Mouse (Mus musculus) cerebral cortex, adult 2 months (tissue): ENCODE measurements around the gene Rpl18a.

Source experiments
- WGBS: fragments of 180-500 bp; shearing (Covaris S2); methylation state at CpG from one replicate; pipeline ENCODE4 v1.1.7; 2018; 5-methylcytosine and 5-hydroxymethylcytosine counted together

Gene Rpl18a

GRCm38 (mm10) chr8:70856028-70856427 is 41.2 kb downstream of the Rpl18a start:
- 73% methylated on average over 5 of the region's 5 CpGs for WGBS

GRCm38 (mm10) chr8:70853863-70854262 is 43.3 kb downstream of the Rpl18a start:
- WGBS, result 88% methylated on average over 2 of the region's 2 CpGs

DNA sequence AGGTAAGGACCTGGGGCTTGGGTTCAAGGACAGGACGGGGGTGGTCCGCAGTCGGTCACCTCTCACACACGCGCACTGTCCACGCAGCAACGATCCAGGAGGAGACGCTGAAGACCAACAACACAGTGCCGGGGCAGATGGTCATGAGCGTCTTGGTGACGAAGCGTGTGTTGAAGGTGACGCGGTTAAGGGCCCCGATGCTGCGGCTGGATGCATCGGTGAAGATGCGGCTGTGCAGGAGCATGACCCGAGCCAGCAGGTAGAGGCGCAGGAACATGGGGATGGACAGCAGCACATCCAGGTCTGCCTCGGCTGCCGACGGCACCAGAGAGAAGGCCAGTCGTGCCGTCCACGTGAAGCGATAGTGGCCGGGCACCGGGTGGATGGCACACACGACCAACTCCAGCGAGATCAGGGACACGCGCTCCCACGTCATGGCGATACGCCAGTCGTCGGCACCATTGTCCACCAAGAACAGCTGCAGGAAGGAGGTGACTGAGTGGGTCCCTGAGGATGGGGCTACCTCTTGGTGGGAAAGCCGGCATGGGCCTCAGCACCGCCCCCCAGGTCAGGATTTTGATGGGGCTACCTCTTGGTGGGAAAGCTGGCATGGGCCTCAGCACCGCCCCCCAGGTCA is 44.5 kb downstream of the Rpl18a start:
- 94% methylated on average over 41 of the region's 41 CpGs for WGBS

- 81% methylated on average over 6 of the region's 6 CpGs for WGBS
Measured at GRCm38 (mm10) chr8:70851837-70852236, 45.4 kb downstream of the Rpl18a start.

GRCm38 (mm10) chr8:70850947-70851346 is 46.3 kb downstream of the Rpl18a start:
- 92% methylated on average over 4 of the region's 4 CpGs for WGBS

GRCm38 (mm10) chr8:70850132-70850845 is 46.9 kb downstream of the Rpl18a start:
- 85% methylated on average over 7 of the region's 7 CpGs for WGBS

DNA sequence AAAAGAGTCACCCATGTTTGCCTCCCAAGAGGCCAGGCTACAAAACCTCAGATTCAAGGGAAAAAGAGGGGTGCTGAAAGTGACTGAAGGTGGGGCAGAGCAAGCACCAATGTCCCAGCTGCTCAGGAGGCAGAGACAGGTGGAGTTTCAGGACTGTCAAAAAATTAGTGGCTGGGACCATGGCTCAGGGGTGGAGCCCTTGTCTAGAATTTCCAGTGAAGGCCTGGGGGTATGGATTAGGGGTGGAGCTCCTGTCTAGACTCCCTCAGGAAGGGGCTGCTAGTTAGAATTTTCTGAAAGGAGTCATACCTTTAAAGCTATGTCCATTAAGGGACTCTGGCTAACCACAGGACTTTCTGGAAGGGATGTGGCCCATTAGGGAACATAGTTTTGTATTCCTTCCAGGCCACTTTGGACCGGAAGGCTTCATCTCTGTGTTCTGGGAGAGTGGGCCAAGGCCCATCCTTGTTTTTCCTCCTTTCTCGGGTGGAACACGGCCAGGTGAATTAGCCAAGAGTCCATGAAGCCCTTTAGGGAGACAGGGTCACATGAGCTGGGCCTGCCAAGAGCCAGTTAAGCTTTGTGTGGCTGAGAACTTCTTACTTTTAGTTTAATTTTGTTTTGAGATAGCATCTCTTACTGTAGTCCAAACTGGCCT is 47.8 kb downstream of the Rpl18a start:
- WGBS, result 85% methylated on average over 3 of the region's 3 CpGs

- 59% methylated on average over 15 of the region's 15 CpGs for WGBS
Measured at GRCm38 (mm10) chr8:70846371-70847154, 50.6 kb downstream of the Rpl18a start.

DNA sequence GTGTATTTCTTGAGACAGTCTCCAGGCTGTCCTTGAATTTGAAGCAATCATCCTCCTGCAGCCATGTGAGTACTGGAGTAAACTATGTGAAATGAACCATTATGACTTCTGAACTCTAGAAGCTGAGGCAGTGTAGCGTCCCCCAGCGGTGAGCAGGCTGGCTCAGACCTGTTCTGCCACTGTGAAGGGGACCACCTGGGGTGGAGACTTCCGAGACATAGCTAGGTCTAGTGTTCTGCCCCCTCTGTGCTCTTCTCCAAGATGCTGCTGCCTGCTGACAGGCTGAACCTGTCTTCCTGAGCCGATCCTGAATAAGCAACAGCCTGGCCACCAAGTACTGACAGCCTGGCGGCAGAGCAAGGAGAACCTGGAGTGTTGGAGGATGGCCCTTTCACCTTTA is 52.1 kb downstream of the Rpl18a start:
- 54% methylated on average over 5 of the region's 5 CpGs for WGBS
